Comparison of ENCODE assay signal across 16 mouse cellular contexts in genomic region chr5:111100585-111100984, GRCm38 (mm10).
"Had no signal": no experiment of that assay in that cellular context is flagged by ENCODE, and none has a peak within 500 bp of the region (broad histone marks: within the 10 kb centered on the region; RNA-seq: fewer than 3 reads in every experiment).

No protein-coding gene starts in this region.

- ATAC-seq: intestine, embryonic 15.5 days; lung, postnatal 0 days; midbrain, embryonic 13.5 days had no signal

- H3K4me1 ChIP-seq: liver, embryonic 15.5 days had no signal

- H3K4me3 ChIP-seq: intestine, embryonic 15.5 days; left cerebral cortex, adult 2 months; limb, embryonic 10.5 days; liver, embryonic 15.5 days; midbrain, embryonic 13.5 days; neural tube, embryonic 12.5 days had no signal

- H3K9me3 ChIP-seq: intestine, embryonic 15.5 days; limb, embryonic 10.5 days; liver, embryonic 15.5 days; midbrain, embryonic 13.5 days; neural tube, embryonic 12.5 days had no signal

- H3K36me3 ChIP-seq: intestine, embryonic 15.5 days; liver, embryonic 15.5 days had no signal

- H3K27ac ChIP-seq: intestine, embryonic 15.5 days; left cerebral cortex, adult 2 months; limb, embryonic 10.5 days; liver, embryonic 15.5 days; midbrain, embryonic 13.5 days; neural tube, embryonic 12.5 days had no signal

- H3K9ac ChIP-seq: intestine, embryonic 15.5 days; liver, embryonic 15.5 days; midbrain, embryonic 13.5 days; neural tube, embryonic 12.5 days had no signal

- DNase-seq: kidney, adult 18-20 months; kidney, postnatal 10 days; lung, adult 2 months; lung, postnatal 36 days; right cerebral cortex, postnatal 4 days; spleen, adult 18-20 months; thymus, adult 18-20 months; thymus, postnatal 25 days had no signal

- H3K27me3 ChIP-seq: intestine, embryonic 15.5 days; liver, embryonic 15.5 days; midbrain, embryonic 13.5 days; neural tube, embryonic 12.5 days had no signal

- H3K4me2 ChIP-seq: intestine, embryonic 15.5 days; liver, embryonic 11.5 days; liver, embryonic 15.5 days; midbrain, embryonic 13.5 days; neural tube, embryonic 12.5 days had no signal
